Mouse (Mus musculus): ENCODE data around the gene Pgam1. TPM values are rescaled to one million over a fixed set of nuclear protein-coding genes. Genes with fewer than 3 reads are reported as not detected.
A peak's percentile ranks its signal among the peaks of the same experiment; 100 is the strongest.
"Not testable (repeated sequence)": the region's sequence is repeated elsewhere in the genome, so short reads cannot be mapped to it uniquely, and the experiment has no call there.

Gene Pgam1
- 559 and 595 TPM in 2 replicates for polyA plus RNA-seq (2015; fragmentation: Nextera tagmentation; extraction: Ambion mirVana)

- peak; percentile 93 for ATAC-seq (ENCODE audit: low FRiP score, low read depth)
- Histone ChIP-seq H3K4me2 (replicated peaks) (peak within 1 kb of the TSS; percentile 94), H3K4me1 (peaks cover 28% of the 10 kb centered on the region), H3K27ac (peak within 1 kb of the TSS; percentile 93), H3K9me3 (no peaks in the 10 kb centered on the region), H3K36me3 (peaks cover 20% of the 10 kb centered on the region), H3K9ac (peak within 1 kb of the TSS; percentile 97), H3K27me3 (no peaks in the 10 kb centered on the region), H3K4me3 (peak within 1 kb of the TSS; percentile 99)
- WGBS, result 6% methylated on average over 53 of the region's 54 CpGs
Observed at GRCm38 (mm10) chr19:41911178-41912073, at the start of gene Pgam1. Gene Pgam1 (plus strand): TSS chr19:41911923.

GRCm38 (mm10) chr19:41866707-41867106 lies 45.0 kb upstream of the Pgam1 start:
- Histone ChIP-seq H3K36me3 (peaks cover 91% of the 10 kb centered on the region), H3K4me2 (replicated peaks) (no peak overlapping the region), H3K4me3 (no peak overlapping the region), H3K4me1 (no peaks in the 10 kb centered on the region), H3K27me3 (no peaks in the 10 kb centered on the region), H3K9me3 (no peaks in the 10 kb centered on the region), H3K9ac (no peak overlapping the region), H3K27ac (no peak overlapping the region)
- 85% methylated on average over 8 of the region's 8 CpGs for WGBS
- no peak for ATAC-seq (ENCODE audit: low FRiP score, low read depth)

DNA sequence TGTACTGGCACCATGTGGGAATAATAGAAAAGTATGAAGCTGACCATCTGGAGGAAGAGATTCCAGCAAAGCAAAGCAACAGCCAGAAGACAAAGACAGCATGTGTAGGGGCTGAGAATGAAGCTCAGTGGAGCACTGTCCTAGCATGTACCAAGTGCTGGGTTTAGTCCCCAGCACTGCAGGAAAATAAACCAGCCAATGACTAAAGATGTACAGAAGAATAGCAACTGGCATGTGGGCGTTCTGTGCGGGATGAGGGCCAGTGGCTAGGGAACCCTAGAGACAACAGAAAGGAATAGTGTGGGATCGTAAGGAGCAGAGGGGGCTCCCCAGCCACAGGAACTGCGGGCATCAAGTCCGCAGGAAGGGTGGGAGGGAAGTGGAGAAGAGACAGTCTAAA lies 42.4 kb upstream of the Pgam1 start:
- 97% methylated on average over 5 of the region's 5 CpGs for WGBS
- Histone ChIP-seq H3K9me3 (no peaks in the 10 kb centered on the region), H3K4me2 (replicated peaks) (no peak overlapping the region), H3K27ac (no peak overlapping the region), H3K4me3 (no peak overlapping the region), H3K9ac (no peak overlapping the region), H3K4me1 (no peaks in the 10 kb centered on the region), H3K36me3 (peaks cover 93% of the 10 kb centered on the region), H3K27me3 (no peaks in the 10 kb centered on the region)
- ATAC-seq (ENCODE audit: low FRiP score, low read depth), result no peak

GRCm38 (mm10) chr19:41869946-41870345 lies 41.8 kb upstream of the Pgam1 start:
- H3K9me3 ChIP-seq; H3K9ac ChIP-seq; H3K27ac ChIP-seq; H3K27me3 ChIP-seq; H3K4me1 ChIP-seq; ATAC-seq (ENCODE audit: low FRiP score, low read depth); H3K4me2 ChIP-seq (replicated peaks); H3K4me3 ChIP-seq: not testable (repeated sequence)
- 69% methylated on average over 5 of the region's 5 CpGs for WGBS
- H3K36me3 ChIP-seq, result peaks cover 97% of the 10 kb centered on the region

GRCm38 (mm10) chr19:41872285-41872684 lies 39.4 kb upstream of the Pgam1 start:
- H3K9me3 ChIP-seq, result no peaks in the 10 kb centered on the region
- no peak overlapping the region for H3K4me3 ChIP-seq
- no peak overlapping the region for H3K9ac ChIP-seq
- H3K4me1 ChIP-seq, result no peaks in the 10 kb centered on the region
- WGBS, result 86% methylated on average over 2 of the region's 2 CpGs
- ATAC-seq (ENCODE audit: low FRiP score, low read depth), result no peak
- peaks cover 98% of the 10 kb centered on the region for H3K36me3 ChIP-seq
- H3K4me2 ChIP-seq (replicated peaks), result no peak overlapping the region
- no peak overlapping the region for H3K27ac ChIP-seq
- no peaks in the 10 kb centered on the region for H3K27me3 ChIP-seq

GRCm38 (mm10) chr19:41874356-41874755 lies 37.4 kb upstream of the Pgam1 start:
- H3K9me3 ChIP-seq, result no peaks in the 10 kb centered on the region
- WGBS, result 92% methylated on average over 14 of the region's 14 CpGs

GRCm38 (mm10) chr19:41881842-41882241 lies 29.9 kb upstream of the Pgam1 start:
- 94% methylated on average over 4 of the region's 4 CpGs for WGBS
- H3K4me2 ChIP-seq (replicated peaks), result no peak overlapping the region
- H3K4me1 ChIP-seq, result no peaks in the 10 kb centered on the region
- no peak for ATAC-seq (ENCODE audit: low FRiP score, low read depth)
- no peaks in the 10 kb centered on the region for H3K9me3 ChIP-seq
- peaks cover 82% of the 10 kb centered on the region for H3K36me3 ChIP-seq
- H3K27me3 ChIP-seq, result no peaks in the 10 kb centered on the region
- no peak overlapping the region for H3K27ac ChIP-seq
- no peak overlapping the region for H3K9ac ChIP-seq
- H3K4me3 ChIP-seq, result no peak overlapping the region

More at GRCm38 (mm10) chr19:41874356-41874755, 37.4 kb upstream of the Pgam1 start:
- H3K4me3 ChIP-seq, result no peak overlapping the region
- no peaks in the 10 kb centered on the region for H3K4me1 ChIP-seq
- no peak overlapping the region for H3K4me2 ChIP-seq (replicated peaks)
- H3K9ac ChIP-seq, result no peak overlapping the region
- ATAC-seq (ENCODE audit: low FRiP score, low read depth), result no peak
- H3K27me3 ChIP-seq, result no peaks in the 10 kb centered on the region
- no peak overlapping the region for H3K27ac ChIP-seq
- H3K36me3 ChIP-seq, result peaks cover 90% of the 10 kb centered on the region

GRCm38 (mm10) chr19:41883882-41884281 lies 27.8 kb upstream of the Pgam1 start:
- WGBS, result 92% methylated on average over 9 of the region's 9 CpGs
- Histone ChIP-seq H3K4me3 (no peak overlapping the region), H3K36me3 (peaks cover 85% of the 10 kb centered on the region)

DNA sequence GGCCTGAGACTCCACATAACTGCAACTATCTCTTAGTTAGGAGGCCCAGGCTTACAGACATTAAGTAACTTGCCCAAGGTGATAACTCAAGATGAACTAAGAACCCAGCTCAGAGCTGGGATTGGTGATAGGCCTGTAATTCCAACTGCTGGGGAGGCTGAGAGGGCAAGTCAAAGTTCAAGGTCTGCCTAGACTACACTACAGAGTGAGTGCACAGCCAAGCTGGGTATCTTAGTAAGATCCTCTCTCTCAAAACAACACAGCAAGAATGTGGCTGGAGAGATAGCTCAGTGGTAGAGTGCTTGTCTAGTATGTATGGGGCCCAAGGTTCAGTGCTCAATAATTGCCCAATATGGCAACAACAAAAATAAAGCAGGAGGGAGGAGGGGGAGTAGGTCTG lies 23.5 kb upstream of the Pgam1 start:
- Histone ChIP-seq H3K4me1 (no peaks in the 10 kb centered on the region), H3K27me3 (no peaks in the 10 kb centered on the region), H3K36me3 (peaks cover 79% of the 10 kb centered on the region), H3K9me3 (no peaks in the 10 kb centered on the region), H3K4me3 (no peak overlapping the region), H3K4me2 (replicated peaks) (no peak overlapping the region), H3K27ac (no peak overlapping the region), H3K9ac (no peak overlapping the region)
- no peak for ATAC-seq (ENCODE audit: low FRiP score, low read depth)

More at GRCm38 (mm10) chr19:41883882-41884281, 27.8 kb upstream of the Pgam1 start:
- H3K27ac ChIP-seq, result no peak overlapping the region
- H3K4me2 ChIP-seq (replicated peaks), result no peak overlapping the region
- no peaks in the 10 kb centered on the region for H3K4me1 ChIP-seq
- no peaks in the 10 kb centered on the region for H3K27me3 ChIP-seq
- ATAC-seq (ENCODE audit: low FRiP score, low read depth), result no peak
- no peaks in the 10 kb centered on the region for H3K9me3 ChIP-seq
- no peak overlapping the region for H3K9ac ChIP-seq

DNA sequence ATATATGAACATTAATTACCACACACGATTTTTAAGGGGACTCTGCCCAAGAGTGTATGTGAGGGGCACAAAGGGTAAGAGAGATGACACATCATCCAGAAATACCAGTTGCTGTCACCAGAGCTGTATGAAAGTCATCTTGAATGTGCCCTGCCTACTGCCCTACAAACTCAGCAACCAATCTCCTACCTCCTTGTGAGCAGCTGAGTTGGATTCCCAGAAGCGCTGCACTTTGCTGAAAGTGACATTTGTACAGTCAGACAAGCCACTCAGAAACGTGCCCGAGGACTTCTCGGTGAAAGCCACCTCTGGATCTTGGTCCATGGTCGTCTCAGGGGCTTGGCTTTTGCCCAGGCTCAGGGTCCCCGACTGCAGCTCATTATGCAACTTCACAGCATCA lies 16.8 kb upstream of the Pgam1 start:
- no peaks in the 10 kb centered on the region for H3K9me3 ChIP-seq
- peak overlapping the region; percentile 79 for H3K4me3 ChIP-seq
- no peak overlapping the region for H3K27ac ChIP-seq
- no peak for ATAC-seq (ENCODE audit: low FRiP score, low read depth)
- peaks cover 16% of the 10 kb centered on the region for H3K4me1 ChIP-seq
- H3K27me3 ChIP-seq, result no peaks in the 10 kb centered on the region
- H3K36me3 ChIP-seq, result peaks cover 13% of the 10 kb centered on the region
- H3K9ac ChIP-seq, result peak overlapping the region; percentile 69
- 44% methylated on average over 7 of the region's 7 CpGs for WGBS
- H3K4me2 ChIP-seq (replicated peaks), result peak overlapping the region; percentile 95

- H3K27me3 ChIP-seq, result no peaks in the 10 kb centered on the region
- no peaks in the 10 kb centered on the region for H3K9me3 ChIP-seq
- peak; percentile 93; the same call in 1 of the 2 replicates for ATAC-seq (ENCODE audit: low FRiP score, low read depth)
- peak within 1 kb of the TSS; percentile 95 for H3K4me2 ChIP-seq (replicated peaks)
- H3K36me3 ChIP-seq, result peaks cover 6% of the 10 kb centered on the region; the same call in 1 of the 2 replicates
- peak within 1 kb of the TSS; percentile 69 for H3K9ac ChIP-seq
- H3K27ac ChIP-seq, result no peak within 1 kb of the TSS
- 1% methylated on average over 46 of the region's 46 CpGs for WGBS
- peaks cover 16% of the 10 kb centered on the region for H3K4me1 ChIP-seq
- peak within 1 kb of the TSS; percentile 79 for H3K4me3 ChIP-seq
Observed at GRCm38 (mm10) chr19:41895460-41896318, 16.0 kb upstream of the Pgam1 start, which contains the start of gene Rrp12. Gene Rrp12 (minus strand): TSS chr19:41896173.

DNA sequence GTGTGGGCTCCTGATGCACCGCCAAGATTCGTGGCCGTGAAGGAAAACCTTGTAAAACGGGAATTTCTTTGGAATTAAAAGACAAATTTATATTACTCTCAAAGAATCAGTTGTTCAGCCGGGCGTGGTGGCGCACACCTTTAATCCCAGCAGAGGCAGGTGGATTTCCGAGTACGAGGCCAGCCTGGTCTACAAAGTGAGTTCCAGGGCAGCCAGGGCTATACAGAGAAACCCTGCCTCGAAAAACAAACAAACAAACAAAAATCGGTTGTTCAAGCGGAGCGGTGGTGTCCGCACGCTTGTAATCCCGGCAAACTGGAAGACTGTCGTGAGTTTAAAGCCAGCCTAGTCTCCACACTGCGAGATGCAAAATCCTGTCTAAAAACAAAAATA lies 15.4 kb upstream of the Pgam1 start:
- WGBS, result 18% methylated on average over 18 of the region's 18 CpGs
- Histone ChIP-seq H3K27ac (no peak overlapping the region), H3K4me1 (peaks cover 16% of the 10 kb centered on the region), H3K9me3 (no peaks in the 10 kb centered on the region), H3K4me2 (replicated peaks) (peak overlapping the region; percentile 95), H3K4me3 (peak overlapping the region; percentile 79), H3K9ac (peak overlapping the region; percentile 69), H3K27me3 (no peaks in the 10 kb centered on the region), H3K36me3 (0 out of 2 replicates have a peak, but pooled peaks cover 3% of the 10 kb centered on the region)
- 0 out of 2 replicates have a peak, but pooled peaks have one; percentile 17 for ATAC-seq (ENCODE audit: low FRiP score, low read depth)
